Mouse (Mus musculus): ENCODE data around the gene Tmem92. TPM values are rescaled to one million over a fixed set of nuclear protein-coding genes. Genes with fewer than 3 reads are reported as not detected.

Tmem92 gene
- total RNA-seq, 2 experiments from 2014 or later = not detected

GRCm38 (mm10) chr11:94729565-94729964 is 52.9 kb downstream of the Tmem92 start:
- DNase-seq (ENCODE audit: low spot score in 2 of 2) = no peak

GRCm38 (mm10) chr11:94728545-94728944 is 54.0 kb downstream of the Tmem92 start:
- DNase-seq (ENCODE audit: low spot score in 2 of 2) = no peak

GRCm38 (mm10) chr11:94727306-94727705 is 55.2 kb downstream of the Tmem92 start:
- DNase-seq (ENCODE audit: low spot score in 2 of 2) = no peak

Other genes with a start within 250 kb of the Tmem92 start
- gene Rsad1, start 233.4 kb downstream of the Tmem92 start, total RNA-seq (2021) = 10 to 100 TPM; 14.5 to 15.3 TPM
- gene Chad, start 217.7 kb downstream of the Tmem92 start, total RNA-seq (2021) = under 1 TPM; 0.45 to 0.90 TPM
- gene Acsf2, start 180.8 kb downstream of the Tmem92 start, total RNA-seq (2021) = 10 to 100 TPM; 59.1 to 67.3 TPM
- 100 to 1,000 TPM; 122 to 126 TPM for gene Lrrc59, start 152.9 kb downstream of the Tmem92 start, total RNA-seq (2021)
- gene Mrpl27, start 128.9 kb downstream of the Tmem92 start, total RNA-seq (2021) = 10 to 100 TPM; 79.8 to 88.5 TPM
- 1 to 10 TPM; 5.3 to 6.1 TPM for gene Eme1, start 128.7 kb downstream of the Tmem92 start, total RNA-seq (2021)
- 10 to 100 TPM; 30.3 to 32.7 TPM for gene Xylt2, start 105.2 kb downstream of the Tmem92 start, total RNA-seq (2021)
- under 1 TPM; 0.22 to 0.37 TPM for gene Gm11541, start 78.2 kb downstream of the Tmem92 start, total RNA-seq (2021)
- under 1 TPM; 0.67 to 0.87 TPM for gene Cdc34b, start 40.9 kb downstream of the Tmem92 start, total RNA-seq (2021)
- gene Col1a1, start 153.5 kb upstream of the Tmem92 start, total RNA-seq (2021) = 1,000 to 10,000 TPM in 1 of 2 experiments, 100 to 1,000 TPM in 1; 890 to 1,096 TPM
- gene Hils1, start 184.9 kb upstream of the Tmem92 start, total RNA-seq (2021) = not detected
- 1 to 10 TPM; 2.8 to 3.9 TPM for gene Sgca, start 193.6 kb upstream of the Tmem92 start, total RNA-seq (2021)
- gene Ppp1r9b, start 208.3 kb upstream of the Tmem92 start, total RNA-seq (2021) = 100 to 1,000 TPM; 108 to 113 TPM
- 10 to 100 TPM; 16.2 to 22.5 TPM for gene Samd14, start 227.2 kb upstream of the Tmem92 start, total RNA-seq (2021)